Mouse (Mus musculus) layer of hippocampus, adult 2 months (tissue): ENCODE measurements at regions not wholly inside any gene's neighbourhood (a gene's known extent, or its start where the extent isn't known, plus 50 kb on each side); places are given as distances from the start of the nearest gene placed in this dataset.

Source experiments
- DNase-seq, 2 experiments: peaks; one replicate each; pipeline ENCODE4 v3.0.0; 2022; ENCODE audit warnings: low spot score in 2 of 2
- H3K27ac ChIP-seq: fragments of 200-600 bp; 2 replicates; pipeline ENCODE4 v1.8.1; 2022
- H3K4me3 ChIP-seq: fragments of 200-600 bp; 2 replicates; pipeline ENCODE4 v1.8.1; 2022; ENCODE audit warnings: mild to moderate bottlenecking
- CTCF ChIP-seq: fragments of 200-600 bp; conservative IDR thresholded peaks from 2 replicates; pipeline ENCODE4 v1.8.1; 2022; ENCODE audit warnings: antibody characterized with exemption, mild to moderate bottlenecking, moderate library complexity

GRCm38 (mm10) chr10:34871888-34872287 is 388.7 kb downstream of the Frk start:
- TF ChIP-seq CTCF = no peak
- no peak for DNase-seq
- H3K27ac ChIP-seq = no peak overlapping the region
- peak overlapping the region; percentile 15 for H3K4me3 ChIP-seq

- TF ChIP-seq CTCF = no peak
- no peak overlapping the region for H3K27ac ChIP-seq
- DNase-seq = no peak
- no peak overlapping the region for H3K4me3 ChIP-seq
Measured at GRCm38 (mm10) chr10:34878511-34878910, 395.3 kb downstream of the Frk start.

GRCm38 (mm10) chr10:34887601-34888000 is 404.4 kb downstream of the Frk start:
- no peak overlapping the region for H3K27ac ChIP-seq
- TF ChIP-seq CTCF = no peak

GRCm38 (mm10) chr10:34904274-34904673 is 421.1 kb downstream of the Frk start:
- DNase-seq = no peak
- H3K4me3 ChIP-seq = no peak overlapping the region
- no peak for TF ChIP-seq CTCF
- no peak overlapping the region for H3K27ac ChIP-seq

More at GRCm38 (mm10) chr10:34887601-34888000, 404.4 kb downstream of the Frk start:
- DNase-seq = no peak
- H3K4me3 ChIP-seq = no peak overlapping the region

GRCm38 (mm10) chr10:34904692-34905091 is 421.5 kb downstream of the Frk start:
- no peak for DNase-seq
- Histone ChIP-seq H3K4me3 (no peak overlapping the region), H3K27ac (no peak overlapping the region)
- TF ChIP-seq CTCF = no peak

GRCm38 (mm10) chr10:34912153-34912723 is 429.0 kb downstream of the Frk start:
- Histone ChIP-seq H3K4me3 (no peak overlapping the region), H3K27ac (no peak overlapping the region)
- DNase-seq = no peak
- TF ChIP-seq CTCF = no peak
